Mouse (Mus musculus) cerebral cortex, adult 2 months (tissue): Measurements from ENCODE around the gene BC030499.

Source experiments
- WGBS: fragments of 180-500 bp; shearing (Covaris S2); methylation state at CpG from one replicate; pipeline ENCODE4 v1.1.7; 2018; 5-methylcytosine and 5-hydroxymethylcytosine counted together

BC030499 gene

GRCm38 (mm10) chr11:78305272-78305671, 14.6 kb downstream of the BC030499 start:
- 87% methylated on average over 4 of the region's 4 CpGs for WGBS

- 87% methylated on average over 8 of the region's 8 CpGs for WGBS
Measured at GRCm38 (mm10) chr11:78310861-78311511, 20.3 kb downstream of the BC030499 start.

GRCm38 (mm10) chr11:78313662-78314061, 23.0 kb downstream of the BC030499 start:
- WGBS = 84% methylated on average over 2 of the region's 2 CpGs

GRCm38 (mm10) chr11:78318411-78318810, 27.8 kb downstream of the BC030499 start:
- WGBS = 75% methylated on average over 2 of the region's 2 CpGs

GRCm38 (mm10) chr11:78322076-78322831, 31.6 kb downstream of the BC030499 start:
- WGBS = 20% methylated on average over 2 of the region's 2 CpGs

GRCm38 (mm10) chr11:78322860-78323259, 32.2 kb downstream of the BC030499 start, which contains the start of gene Aldoc:
Aldoc (plus strand) TSS chr11:78322968.
- 21% methylated on average over 15 of the region's 15 CpGs for WGBS

- WGBS = 69% methylated on average over 15 of the region's 15 CpGs
Measured at GRCm38 (mm10) chr11:78324000-78324785, 33.6 kb downstream of the BC030499 start.

- 70% methylated on average over 12 of the region's 12 CpGs for WGBS
Measured at GRCm38 (mm10) chr11:78324965-78325364, 34.3 kb downstream of the BC030499 start.

GRCm38 (mm10) chr11:78327215-78327614, 36.6 kb downstream of the BC030499 start:
- 77% methylated on average over 4 of the region's 4 CpGs for whole genome bisulfite sequencing

- 9% methylated on average over 37 of the region's 37 CpGs for WGBS
Measured at GRCm38 (mm10) chr11:78327634-78328511, 37.2 kb downstream of the BC030499 start, which contains the start of gene Pigs. Pigs (plus strand) TSS chr11:78328415.

- WGBS = 2% methylated on average over 40 of the region's 41 CpGs
Measured at GRCm38 (mm10) chr11:78328512-78329056, 37.9 kb downstream of the BC030499 start.

- 92% methylated on average over 12 of the region's 12 CpGs for WGBS
Measured at GRCm38 (mm10) chr11:78332676-78333075, 42.0 kb downstream of the BC030499 start.

GRCm38 (mm10) chr11:78333992-78334391, 43.4 kb downstream of the BC030499 start:
- WGBS = 92% methylated on average over 5 of the region's 5 CpGs

- WGBS = 94% methylated on average over 8 of the region's 8 CpGs
Measured at GRCm38 (mm10) chr11:78337040-78337439, 46.4 kb downstream of the BC030499 start.

GRCm38 (mm10) chr11:78341702-78342101, 51.1 kb downstream of the BC030499 start:
- 84% methylated on average over 12 of the region's 12 CpGs for WGBS

GRCm38 (mm10) chr11:78343381-78344327, 53.0 kb downstream of the BC030499 start, which contains the start of gene Unc119:
Unc119 (plus strand) TSS chr11:78343482.
- WGBS = 3% methylated on average over 66 of the region's 66 CpGs

- WGBS = 68% methylated on average over 6 of the region's 6 CpGs
Measured at GRCm38 (mm10) chr11:78344328-78344889, 53.8 kb downstream of the BC030499 start.

- WGBS = 63% methylated on average over 8 of the region's 8 CpGs
Measured at GRCm38 (mm10) chr11:78344890-78345715, 54.5 kb downstream of the BC030499 start.
